Mouse (Mus musculus): ENCODE data around the gene Gng13.

DNA sequence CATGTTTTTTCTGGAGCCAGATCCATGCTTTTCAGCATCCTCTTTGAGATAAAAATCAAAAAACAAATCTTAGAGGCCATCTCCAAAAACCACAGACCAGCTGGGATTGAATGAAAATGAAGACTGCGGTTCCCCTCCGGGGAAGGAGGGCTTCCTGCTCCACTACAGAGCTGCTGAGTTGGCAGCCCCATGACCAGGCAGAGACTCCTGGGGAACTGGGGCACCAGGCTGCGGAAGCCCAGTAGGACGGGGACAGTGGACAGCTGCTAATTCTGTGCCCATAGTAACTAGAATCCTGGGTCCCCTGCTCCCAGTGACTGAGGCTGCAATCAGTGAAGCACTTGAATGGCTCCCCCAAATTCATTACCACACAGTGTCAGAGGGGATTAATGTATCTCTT is 35.3 kb upstream of the Gng13 start:
- TF ChIP-seq CTCF (IDR thresholded peaks at IDR 0.05; ENCODE audit: insufficient read depth, low read depth, low read length) (no peak), POLR2A (IDR thresholded peaks at IDR 0.05; ENCODE audit: insufficient read depth, low read depth, low read length) (no peak)

Data from olfactory bulb, adult 2 months (tissue).